Mouse (Mus musculus) lung, adult 2 months (tissue): ENCODE measurements at regions not wholly inside any gene's neighbourhood (a gene's known extent, or its start where the extent isn't known, plus 50 kb on each side); places are given as distances from the start of the nearest gene placed in this dataset.

Experiments
- CTCF ChIP-seq: fragments of 200-500 bp; IDR thresholded peaks from 2 replicates; pipeline ENCODE4 v1.5.1; 2011; ENCODE audit warnings: mild to moderate bottlenecking, low read length, control low read depth; ENCODE audit not compliant: insufficient read depth
- POLR2A ChIP-seq: fragments of 200-500 bp; IDR thresholded peaks from 2 replicates; pipeline ENCODE4 v1.6.1; 2011; ENCODE audit warnings: low read depth, mild to moderate bottlenecking, control low read depth, low read length, borderline replicate concordance; ENCODE audit errors: extremely low read depth

DNA sequence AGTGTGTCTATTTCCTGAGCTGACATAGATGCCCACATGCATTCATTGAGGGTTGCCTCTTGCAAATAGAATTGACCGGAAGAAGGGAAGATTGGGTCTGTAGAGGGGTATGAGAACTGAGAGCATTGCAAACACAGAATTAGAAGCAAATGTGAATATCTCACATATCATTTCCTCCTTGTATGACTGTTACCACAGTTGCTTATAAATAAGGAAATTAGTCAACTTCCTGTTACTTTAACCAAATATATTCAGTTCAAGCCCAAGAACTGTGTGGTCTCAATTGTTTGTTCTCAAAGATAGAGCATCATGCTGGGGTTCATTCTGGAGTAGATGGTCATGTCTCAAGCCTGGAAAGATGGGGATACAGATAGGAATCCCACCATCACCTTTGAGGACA, 535.6 kb downstream of the Gja1 start:
- TF ChIP-seq CTCF (no peak), POLR2A (no peak)
